Mouse (Mus musculus) liver, embryonic 18 days (tissue): ENCODE results near the gene Usp38. TPM values are rescaled to one million over a fixed set of nuclear protein-coding genes. Genes with fewer than 3 reads are reported as not detected.

Experiments
- polyA plus RNA-seq: library from polyadenylated mRNA; depleted of rRNA; stranded (reverse); fragments of >200 nt; gene quantifications from 2 replicates; pipeline ENCODE4 v1.2.3, GENCODE M21; 2012; rRNA removed

The Usp38 gene
- polyA plus RNA-seq: 4.8 TPM in 2 replicates

DNA sequence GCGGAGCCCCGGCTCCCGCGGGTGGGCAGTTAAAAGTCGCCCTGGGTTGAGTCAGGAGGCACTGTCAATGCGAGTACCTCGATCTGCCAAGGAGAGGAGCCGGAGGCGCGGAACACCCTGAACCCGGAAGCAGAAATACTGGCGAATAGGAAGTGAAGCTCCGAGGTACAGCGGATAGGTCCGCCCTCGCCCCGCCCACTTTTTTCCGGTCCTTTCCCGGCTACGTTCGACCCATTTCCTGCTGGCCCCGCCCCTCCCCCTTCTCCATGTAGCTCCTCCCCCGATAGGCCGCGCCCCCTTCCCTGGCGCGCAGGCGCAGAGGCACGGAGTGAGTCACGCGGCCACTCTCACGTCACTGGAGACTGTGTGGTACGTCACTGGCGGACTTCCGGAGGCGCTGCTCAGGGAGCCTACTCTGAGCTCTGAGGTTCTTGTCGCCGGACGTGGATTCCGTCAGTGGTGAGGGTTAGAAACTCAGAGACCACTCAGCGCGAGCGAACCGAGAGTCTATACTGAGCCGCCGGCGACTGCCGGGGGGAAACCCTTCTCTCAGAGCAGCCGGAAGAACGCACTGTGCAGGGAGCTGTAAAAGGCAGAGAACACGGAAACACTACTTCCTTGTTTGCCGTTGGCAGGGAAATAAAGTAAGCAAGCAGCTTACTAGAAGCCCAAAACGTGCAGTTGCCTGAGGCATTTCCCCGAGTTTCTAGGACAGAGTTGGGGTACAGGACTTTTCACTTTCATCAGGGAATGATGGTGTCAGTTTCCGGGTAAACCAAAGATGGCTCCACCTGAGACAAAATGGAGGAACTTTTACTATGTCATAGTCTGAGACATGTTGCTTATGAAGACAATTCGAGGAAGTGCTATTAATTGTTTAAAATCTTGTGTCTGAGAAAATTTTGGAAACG, at the start of gene Usp38:
Usp38 (minus strand) TSS at position 140 of the 911 bp plus-strand sequence.

Other genes starting within 250 kb of the Usp38 start
- 5.9 and 6.9 TPM in 2 replicates for gene Gab1, start 134.4 kb downstream of the Usp38 start, polyA plus RNA-seq